Mouse (Mus musculus) mature B cell (primary cell): ENCODE results near the gene Gimap8.

Experiments
- in situ Hi-C: fragments of 300-500 bp; cut with MboI; formaldehyde crosslinking; loops from 2 replicates; pipeline ENCODE4 v1.14.3; 2019

Gimap8 gene

DNA sequence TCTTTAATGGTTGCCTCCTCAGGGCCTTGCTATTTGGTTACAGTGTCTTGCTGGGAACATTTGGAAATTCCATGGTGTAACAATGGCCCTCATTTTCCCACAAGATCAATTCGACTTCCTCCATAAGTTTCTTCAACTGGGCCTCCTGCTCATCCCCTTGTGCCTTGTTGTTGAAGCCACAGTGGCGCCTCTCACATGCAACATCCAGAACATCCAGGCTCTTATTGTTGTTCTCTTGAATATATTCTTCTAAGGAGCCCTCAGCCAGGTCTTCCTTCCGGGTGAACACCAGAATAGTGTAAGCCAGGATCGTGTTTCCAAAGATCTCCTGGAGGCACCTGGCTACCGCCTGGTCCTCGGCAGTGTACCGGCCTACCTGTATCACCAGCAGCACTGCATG, 55.1 kb downstream of the Gimap8 start:
- in situ Hi-C loops: no loop called here

DNA sequence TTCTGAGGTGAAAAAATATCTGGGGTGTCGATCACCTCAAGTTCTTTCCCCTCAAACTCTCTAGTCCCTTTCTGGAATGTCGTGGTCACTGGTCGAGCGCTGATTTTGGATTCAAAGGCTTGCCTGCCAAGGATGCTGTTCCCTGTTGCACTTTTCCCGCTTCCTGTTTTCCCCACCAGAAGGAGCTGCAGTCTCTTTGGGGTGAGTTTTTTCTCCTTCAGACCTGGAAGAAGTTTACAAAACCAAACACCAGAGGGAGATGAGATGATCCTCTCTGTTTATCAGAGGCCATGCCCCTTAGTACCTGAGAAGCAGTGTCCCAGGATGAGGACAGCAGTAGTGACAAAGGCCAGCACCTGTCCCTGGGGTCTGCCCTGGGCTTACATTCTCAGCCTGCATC, 55.6 kb downstream of the Gimap8 start:
- in situ Hi-C loops: no loop called here

DNA sequence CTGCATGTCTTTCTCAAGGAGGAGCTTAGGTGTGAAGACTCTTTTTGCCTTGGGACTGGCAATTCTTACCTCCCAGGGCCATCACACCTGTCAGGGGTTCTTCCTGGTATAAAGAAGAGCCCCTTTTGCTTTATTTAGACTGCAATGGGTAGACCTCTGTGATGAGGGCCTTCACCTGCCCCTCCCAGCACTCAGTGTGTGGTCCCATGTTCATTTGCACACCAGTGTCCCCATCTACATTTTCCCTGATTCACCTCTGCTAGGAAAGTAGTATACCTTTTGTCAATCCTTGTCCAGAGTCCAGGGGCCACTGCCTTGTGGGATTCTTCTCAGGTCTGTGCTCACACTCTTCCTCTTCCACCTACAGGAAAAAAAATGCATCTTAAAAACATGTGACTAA, 57.1 kb downstream of the Gimap8 start:
- in situ Hi-C loops: no loop called here

DNA sequence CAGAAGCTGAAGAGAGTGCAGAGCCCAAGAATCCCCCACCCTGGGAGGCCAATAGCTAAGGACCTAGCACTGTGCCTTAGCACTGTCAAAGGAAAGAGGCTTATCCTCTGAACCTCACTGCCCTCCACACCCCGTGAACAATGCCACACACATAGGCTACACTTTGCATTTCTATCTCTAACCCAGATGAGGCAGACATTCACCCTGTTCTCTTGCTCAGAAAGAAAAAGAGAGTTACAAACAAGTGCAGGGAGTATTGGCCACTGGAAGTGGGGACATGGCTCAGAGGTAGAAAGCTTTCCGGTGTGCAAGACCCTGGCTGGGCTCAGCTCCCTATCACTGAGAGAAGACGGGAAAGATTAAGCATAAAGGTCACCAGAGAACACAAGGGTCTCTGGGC, 59.1 kb downstream of the Gimap8 start:
- in situ Hi-C loops: no loop called here
